Mouse (Mus musculus) liver, embryonic 14.5 days (tissue): ENCODE measurements around the gene Tecpr1.

Experiments used
- CTCF ChIP-seq: IDR thresholded peaks from 2 replicates; pipeline ENCODE4 v1.5.1; 2016; ENCODE audit warnings: antibody characterized with exemption, low read depth, control low read depth
- EP300 ChIP-seq: IDR thresholded peaks from 2 replicates; pipeline ENCODE4 v1.6.1; 2016; ENCODE audit warnings: antibody characterized with exemption, low read depth

DNA sequence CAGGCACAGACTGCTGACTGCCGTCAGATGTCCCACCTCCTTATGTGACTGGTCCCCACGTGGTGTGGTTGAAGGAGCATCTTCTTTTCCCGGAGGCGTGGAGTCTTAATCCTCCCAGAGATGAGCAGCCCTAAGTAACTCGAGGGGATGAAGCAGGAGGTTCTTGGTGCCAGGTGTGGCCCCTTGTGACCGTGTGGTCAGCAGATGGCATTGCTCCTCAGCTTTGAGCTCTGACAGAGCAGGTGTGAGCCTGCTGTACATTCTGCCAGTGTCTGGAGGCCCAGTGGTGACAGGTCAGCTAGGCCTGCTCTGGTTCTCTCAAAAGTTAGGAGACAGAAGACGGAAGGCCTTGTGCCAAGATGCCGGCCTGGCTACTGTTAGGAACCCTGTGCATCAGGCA is 37.0 kb upstream of the Tecpr1 start:
- TF ChIP-seq CTCF: no peak
- TF ChIP-seq EP300: no peak
